Mouse (Mus musculus) embryonic fibroblast, embryonic 13.5 days (primary cell): ENCODE measurements around the gene Itm2b.

Experiments used
- CTCF ChIP-seq: IDR thresholded peaks from 2 replicates; pipeline ENCODE4 v1.5.1; 2011; ENCODE audit warnings: mild to moderate bottlenecking, control low read depth, low read length, moderate library complexity, borderline replicate concordance; ENCODE audit not compliant: insufficient read depth
- POLR2A ChIP-seq: IDR thresholded peaks from 2 replicates; pipeline ENCODE4 v1.6.1; 2011; ENCODE audit warnings: low read depth, mild to moderate bottlenecking, control low read depth, low read length, moderate library complexity

DNA sequence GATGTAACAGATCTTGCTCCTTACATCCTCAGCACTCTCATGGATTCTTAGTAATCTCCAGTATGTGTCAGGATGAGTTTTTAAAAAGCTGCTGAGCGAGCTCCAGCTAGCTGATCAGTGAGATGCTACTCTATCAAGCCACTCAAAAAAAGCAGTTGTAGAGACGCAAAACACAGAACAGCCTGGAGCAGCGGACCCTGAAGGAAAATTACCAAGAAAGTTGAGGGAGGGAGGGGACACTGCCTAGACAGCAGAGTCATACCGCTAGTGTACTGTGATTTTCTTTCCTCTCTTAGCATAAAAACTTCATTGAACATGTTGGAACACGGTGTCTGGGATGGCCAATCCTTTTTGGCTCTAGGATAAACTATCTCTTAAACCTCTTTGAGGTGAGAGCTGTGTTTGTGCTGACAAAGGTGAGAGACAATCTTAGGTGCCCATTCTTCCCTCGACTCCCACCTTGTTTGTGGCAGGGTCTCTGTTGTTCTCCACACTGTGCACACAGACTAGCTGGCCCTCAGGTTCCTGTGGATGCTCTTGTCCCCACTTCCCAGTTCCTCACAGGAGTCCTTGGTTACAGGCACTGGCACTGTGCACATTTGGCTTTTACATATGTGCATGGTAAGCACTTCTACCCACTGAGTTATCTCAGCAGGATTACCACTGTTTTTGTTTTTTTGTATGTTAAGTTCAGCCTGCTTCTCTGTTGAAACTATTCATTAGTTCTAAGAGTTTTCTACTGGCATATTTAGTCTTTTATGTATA lies 48.6 kb downstream of the Itm2b start:
- TF ChIP-seq CTCF (no peak), POLR2A (no peak)
